Comparison of ENCODE assay signal across 12 mouse cellular contexts in genomic region chr13:21033176-21033575, GRCm38 (mm10). TPM values are rescaled to one million over a fixed set of nuclear protein-coding genes. Genes with fewer than 3 reads are reported as not detected.
DNase-seq lines count a peak whose midpoint lies in the region; ATAC-seq and TF ChIP-seq lines count a peak whose summit lies in the region.
"Had no signal": no experiment of that assay in that cellular context is flagged by ENCODE, and none has a peak within 500 bp of the region (broad histone marks: within the 10 kb centered on the region; RNA-seq: fewer than 3 reads in every experiment).

No protein-coding gene starts in this region.

- no peak for DNase-seq in kidney, adult 2 months
- no peak for DNase-seq in kidney, postnatal 4 days
- peak; percentile 92 for DNase-seq in cerebellum, adult 9-10 months
- DNase-seq in layer of hippocampus, adult 2 months (ENCODE audit: low spot score in 2 of 2) = peak; percentile 9 to 18
- DNase-seq in embryo, embryonic 11 days = no peak
- no peak for DNase-seq in kidney, adult 9 months
- DNase-seq: heart, adult 18-20 months had no signal

- H3K36me3 ChIP-seq in kidney, adult 2 months (ENCODE audit: control insufficient read depth, insufficient read depth, low read length) = no peaks in the 10 kb centered on the region
- no peaks in the 10 kb centered on the region for H3K36me3 ChIP-seq in heart, embryonic 11.5 days (ENCODE audit: control insufficient read depth, insufficient read depth, low read length)

- no peak overlapping the region for H3K4me2 ChIP-seq in heart, embryonic 11.5 days

- TF ChIP-seq POLR2A in kidney, adult 2 months (IDR thresholded peaks at IDR 0.05; ENCODE audit: low read depth, low read length) = no peak
- TF ChIP-seq POLR2A in olfactory bulb, adult 2 months (IDR thresholded peaks at IDR 0.05; ENCODE audit: insufficient read depth, low read depth, low read length) = no peak

- no peak overlapping the region for H3K27ac ChIP-seq in kidney, adult 2 months (ENCODE audit: insufficient read depth, low read depth, low read length)
- H3K27ac ChIP-seq in layer of hippocampus, adult 2 months = no peak overlapping the region
- H3K27ac ChIP-seq in olfactory bulb, adult 2 months (ENCODE audit: insufficient read depth, low read depth, low read length) = no peak overlapping the region
- no peak overlapping the region for H3K27ac ChIP-seq in heart, embryonic 11.5 days (ENCODE audit: low read depth, low read length)

- no peaks in the 10 kb centered on the region for H3K4me1 ChIP-seq in kidney, adult 2 months (ENCODE audit: control insufficient read depth, insufficient read depth, low read length)
- no peaks in the 10 kb centered on the region for H3K4me1 ChIP-seq in olfactory bulb, adult 2 months (ENCODE audit: control insufficient read depth, insufficient read depth, low read length)
- H3K4me1 ChIP-seq in heart, embryonic 11.5 days (ENCODE audit: control insufficient read depth, insufficient read depth, low read length) = no peaks in the 10 kb centered on the region

- H3K4me3 ChIP-seq in kidney, adult 2 months (ENCODE audit: insufficient read depth, low read depth, low read length) = no peak overlapping the region
- no peak overlapping the region for H3K4me3 ChIP-seq in layer of hippocampus, adult 2 months
- no peak overlapping the region for H3K4me3 ChIP-seq in olfactory bulb, adult 2 months (ENCODE audit: insufficient read depth, low read depth, low read length)
- no peak overlapping the region for H3K4me3 ChIP-seq in heart, embryonic 11.5 days (ENCODE audit: low read depth, low read length)

- ATAC-seq in heart, embryonic 11.5 days (replicated peaks; ENCODE audit: insufficient number of reproducible peaks, low FRiP score, low TSS enrichment) = no peak

- no peaks in the 10 kb centered on the region for H3K27me3 ChIP-seq in kidney, adult 2 months (replicated peaks; ENCODE audit: control insufficient read depth, insufficient read depth, low read length)
- H3K27me3 ChIP-seq in heart, embryonic 11.5 days (ENCODE audit: control insufficient read depth, insufficient read depth, low read length) = no peaks in the 10 kb centered on the region

- TF ChIP-seq CTCF in kidney, adult 2 months (conservative IDR thresholded peaks at IDR 0.05; ENCODE audit: insufficient read depth, insufficient read length, low read depth, low read length) = peak; percentile 18; the same call in 1 of the 2 replicates
- peak; percentile 54 for TF ChIP-seq CTCF in layer of hippocampus, adult 2 months (conservative IDR thresholded peaks at IDR 0.05)
- TF ChIP-seq CTCF in olfactory bulb, adult 2 months (IDR thresholded peaks at IDR 0.05; ENCODE audit: insufficient read depth, low read depth, low read length) = peak; percentile 26; the same call in 1 of the 2 replicates

- 69% methylated on average over 3 of the region's 3 CpGs for WGBS in kidney, adult 2 months
- WGBS in olfactory bulb, adult 2 months = 50% methylated on average over 3 of the region's 3 CpGs
- WGBS in heart, embryonic 11.5 days (ENCODE audit: insufficient replicate concordance) = 61% methylated on average over 3 of the region's 3 CpGs

- no peak overlapping the region for H3K9ac ChIP-seq in heart, embryonic 11.5 days (ENCODE audit: low read depth, low read length)

- no peaks in the 10 kb centered on the region for H3K9me3 ChIP-seq in heart, embryonic 11.5 days (replicated peaks; ENCODE audit: control insufficient read depth, low read length)

RNA-seq across cellular contexts. Expression of gene Olfr1370, which starts 41.6 kb away (rescaled TPM):
- polyA plus RNA-seq in kidney, adult 2 months (2012; rRNA removed) = not detected in 2 replicates
- total RNA-seq in layer of hippocampus, adult 2 months (2021) = not detected
- polyA plus RNA-seq in olfactory bulb, adult 2 months (2012; ENCODE audit: insufficient read depth, insufficient read length, low replicate concordance, missing spikeins) = not detected in 2 replicates
- polyA plus RNA-seq in heart, embryonic 11.5 days (2014; fragmentation: Nextera tagmentation; extraction: Ambion mirVana) = not detected in 2 replicates
- total RNA-seq: heart, adult 18-20 months had no signal
- polyA plus RNA-seq: embryonic facial prominence, embryonic 11.5 days; lung, embryonic 16.5 days; small intestine, adult 2 months had no signal

Comparison
In these comparisons a context has a peak if more than half of its experiments do, and no peak if none do; other contexts are left out.
1. DNase-seq: peak in cerebellum, adult 9-10 months (single experiment) and layer of hippocampus, adult 2 months (2 of 2); none in kidney, adult 2 months (single experiment), kidney, postnatal 4 days (0 of 2), embryo, embryonic 11 days (single experiment) and kidney, adult 9 months (single experiment).
2. Peak in every context shown above with its lines, with median percentiles within 50 percentile points of each other: CTCF ChIP-seq.